Comparison of ENCODE assay signal across 8 mouse cellular contexts in the genomic region with DNA sequence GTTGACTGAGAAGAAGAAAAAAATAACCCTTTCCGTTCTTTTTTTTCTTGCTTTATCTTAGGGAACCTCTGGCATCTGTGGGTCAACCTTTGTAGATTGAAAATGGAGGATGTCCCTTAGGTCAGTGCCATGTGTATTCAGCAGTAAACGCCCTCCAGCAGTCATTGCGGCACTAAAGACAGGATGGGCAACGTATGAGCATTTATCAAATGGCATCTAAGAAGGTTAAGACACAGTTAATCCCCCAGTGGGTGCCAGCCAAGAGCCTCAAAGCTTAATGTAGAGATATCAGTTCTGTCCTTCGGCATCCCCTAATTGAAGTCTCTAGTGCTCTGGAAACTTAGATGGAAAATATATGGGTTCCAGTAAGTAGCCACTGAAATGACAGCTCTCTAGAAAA. TPM values are rescaled to one million over a fixed set of nuclear protein-coding genes. Genes with fewer than 3 reads are reported as not detected.
DNase-seq lines count a peak whose midpoint lies in the region; ATAC-seq lines count a peak whose summit lies in the region.

No protein-coding gene starts in this region.

- H3K27ac ChIP-seq in heart, embryonic 14.5 days (replicated peaks in 1 of 2; ENCODE audit: control insufficient read depth in 1 of 2, insufficient read depth in 1 of 2, low read depth in 2 of 2, low read length in 2 of 2): peak overlapping the region; percentile 71 to 95
- no peak overlapping the region for H3K27ac ChIP-seq in brown adipose tissue, adult 24 weeks (replicated peaks; ENCODE audit: low read depth, low read length)
- peak overlapping the region; percentile 88 for H3K27ac ChIP-seq in hindbrain, embryonic 12.5 days
- peak overlapping the region; percentile 82 for H3K27ac ChIP-seq in midbrain, embryonic 12.5 days (replicated peaks)

- intact Hi-C loops in heart, postnatal 36 days (cut with DNase I): loop anchor here (1.0 to 10.0 kb wide), 3 partner anchors 11 to 270 kb away; no protein-coding TSS in a partner anchor
- intact Hi-C loops in left cerebral cortex, postnatal 4 days (cut with DNase I): loop anchor here (5.0 kb wide), 2 partner anchors 118 to 137 kb away; no protein-coding TSS in a partner anchor

- H3K9ac ChIP-seq in heart, embryonic 14.5 days (ENCODE audit: low read length): peak overlapping the region; percentile 79
- peak overlapping the region; percentile 40; the same call in 1 of the 2 replicates for H3K9ac ChIP-seq in hindbrain, embryonic 12.5 days
- H3K9ac ChIP-seq in midbrain, embryonic 12.5 days (replicated peaks): peak overlapping the region; percentile 54; the same call in 1 of the 2 replicates

- H3K27me3 ChIP-seq in heart, embryonic 14.5 days (ENCODE audit: control insufficient read depth, insufficient read depth, low read length): no peaks in the 10 kb centered on the region
- no peaks in the 10 kb centered on the region for H3K27me3 ChIP-seq in hindbrain, embryonic 12.5 days
- no peaks in the 10 kb centered on the region for H3K27me3 ChIP-seq in midbrain, embryonic 12.5 days

- DNase-seq in heart, postnatal 36 days: no peak
- DNase-seq in adrenal gland, postnatal 36 days: no peak
- DNase-seq in left cerebral cortex, postnatal 4 days: no peak

- no peaks in the 10 kb centered on the region for H3K36me3 ChIP-seq in heart, embryonic 14.5 days (ENCODE audit: control insufficient read depth, insufficient read depth, low read length)
- no peaks in the 10 kb centered on the region for H3K36me3 ChIP-seq in hindbrain, embryonic 12.5 days
- H3K36me3 ChIP-seq in midbrain, embryonic 12.5 days: no peaks in the 10 kb centered on the region

- H3K4me2 ChIP-seq in heart, embryonic 14.5 days (ENCODE audit: low read length): peak overlapping the region; percentile 86
- H3K4me2 ChIP-seq in hindbrain, embryonic 12.5 days (replicated peaks): peak overlapping the region; percentile 69
- H3K4me2 ChIP-seq in midbrain, embryonic 12.5 days (replicated peaks): peak overlapping the region; percentile 64

- H3K4me1 ChIP-seq in heart, embryonic 14.5 days (ENCODE audit: control insufficient read depth in 2 of 2, insufficient read depth in 2 of 2, low read length in 2 of 2): peaks cover 17 to 29% of the 10 kb centered on the region in 2 experiments
- H3K4me1 ChIP-seq in brown adipose tissue, adult 24 weeks (ENCODE audit: control insufficient read depth, insufficient read depth, insufficient read length, low read length): peaks cover 9% of the 10 kb centered on the region
- peaks cover 39% of the 10 kb centered on the region for H3K4me1 ChIP-seq in hindbrain, embryonic 12.5 days
- peaks cover 36% of the 10 kb centered on the region for H3K4me1 ChIP-seq in midbrain, embryonic 12.5 days

- ATAC-seq in heart, embryonic 14.5 days (ENCODE audit: insufficient number of reproducible peaks, insufficient read depth, low FRiP score, low read depth): no peak
- no peak for ATAC-seq in hindbrain, embryonic 12.5 days (ENCODE audit: low FRiP score)
- ATAC-seq in midbrain, embryonic 12.5 days (ENCODE audit: low FRiP score, low read depth): no peak
- ATAC-seq in activated CD4-positive, CD25-positive, alpha-beta regulatory T cell, adult 4 months: no peak

- H3K4me3 ChIP-seq in heart, embryonic 14.5 days (ENCODE audit: control insufficient read depth in 1 of 2, insufficient read depth in 1 of 2, low read depth in 1 of 2, low read length in 2 of 2): peak overlapping the region; percentile 58 to 70
- H3K4me3 ChIP-seq in brown adipose tissue, adult 24 weeks (ENCODE audit: insufficient read depth, low read depth, low read length): peak overlapping the region; percentile 59; the same call in 1 of the 2 replicates
- H3K4me3 ChIP-seq in hindbrain, embryonic 12.5 days: peak overlapping the region; percentile 59
- H3K4me3 ChIP-seq in midbrain, embryonic 12.5 days: peak overlapping the region; percentile 56

- 48% methylated on average over 5 of the region's 5 CpGs for WGBS in heart, embryonic 14.5 days
- WGBS in hindbrain, embryonic 12.5 days: 62% methylated on average over 5 of the region's 5 CpGs
- WGBS in midbrain, embryonic 12.5 days: 43% methylated on average over 5 of the region's 5 CpGs

- H3K9me3 ChIP-seq in heart, embryonic 14.5 days (ENCODE audit: control insufficient read depth, low read length): no peaks in the 10 kb centered on the region
- no peaks in the 10 kb centered on the region for H3K9me3 ChIP-seq in hindbrain, embryonic 12.5 days (replicated peaks)
- no peaks in the 10 kb centered on the region for H3K9me3 ChIP-seq in midbrain, embryonic 12.5 days

RNA-seq across cellular contexts. Expression of gene Mbnl2, which starts 0.7 kb away (rescaled TPM):
- 129 and 130 TPM in 2 replicates for polyA plus RNA-seq in heart, embryonic 14.5 days (2014; fragmentation: Nextera tagmentation; extraction: Ambion mirVana)
- 100 to 1,000 TPM; 248 to 254 TPM for total RNA-seq in heart, postnatal 36 days (2021)
- 152 and 170 TPM in 2 replicates for polyA plus RNA-seq in brown adipose tissue, adult 24 weeks (2012; ENCODE audit: insufficient read depth, insufficient read length, missing spikeins)
- polyA plus RNA-seq in hindbrain, embryonic 12.5 days (2016; fragmentation: Nextera tagmentation; extraction: Ambion mirVana): 47.2 and 60.3 TPM in 2 replicates
- 30.6 and 39.8 TPM in 2 replicates for polyA plus RNA-seq in midbrain, embryonic 12.5 days (2016; fragmentation: Nextera tagmentation; extraction: Ambion mirVana)
- total RNA-seq in adrenal gland, postnatal 36 days (2021): 100 to 1,000 TPM; 216 to 226 TPM
- polyA plus RNA-seq in activated CD4-positive, CD25-positive, alpha-beta regulatory T cell, adult 4 months (2017; shearing (Covaris generic)): 10 to 100 TPM; 44.6 to 46.0 TPM
- 10 to 100 TPM; 39.9 to 41.2 TPM for total RNA-seq in left cerebral cortex, postnatal 4 days (2021)
